Mouse (Mus musculus): ENCODE data around the gene Kcnj12.

Kcnj12 gene

GRCm38 (mm10) chr11:61022550-61023391, at the start of gene Kcnj12:
TSS of gene Kcnj12 (plus strand) at chr11:61022564.
- DNase-seq, result no peak

GRCm38 (mm10) chr11:60975097-60975496, 47.3 kb upstream of the Kcnj12 start:
- no peak for DNase-seq

GRCm38 (mm10) chr11:60976234-60976633, 46.1 kb upstream of the Kcnj12 start:
- DNase-seq, result no peak

- no peak for DNase-seq
Measured at GRCm38 (mm10) chr11:60976742-60977141, 45.6 kb upstream of the Kcnj12 start.

- peak; percentile 95 for DNase-seq
Measured at GRCm38 (mm10) chr11:60977153-60977552, 45.2 kb upstream of the Kcnj12 start.

GRCm38 (mm10) chr11:60978658-60979057, 43.7 kb upstream of the Kcnj12 start:
- no peak for DNase-seq

- no peak for DNase-seq
Measured at GRCm38 (mm10) chr11:60979788-60980187, 42.6 kb upstream of the Kcnj12 start.

- peak; percentile 91 for DNase-seq
Measured at GRCm38 (mm10) chr11:60981693-60982486, 40.5 kb upstream of the Kcnj12 start.

- peak; percentile 96 for DNase-seq
Measured at GRCm38 (mm10) chr11:60984912-60985558, 37.3 kb upstream of the Kcnj12 start.

GRCm38 (mm10) chr11:60990428-60990827, 31.9 kb upstream of the Kcnj12 start:
- no peak for DNase-seq

GRCm38 (mm10) chr11:61002736-61003135, 19.6 kb upstream of the Kcnj12 start:
- no peak for DNase-seq

- DNase-seq, result no peak
Measured at GRCm38 (mm10) chr11:61004046-61004445, 18.3 kb upstream of the Kcnj12 start.

- DNase-seq, result no peak
Measured at GRCm38 (mm10) chr11:61004781-61005180, 17.6 kb upstream of the Kcnj12 start.

- no peak for DNase-seq
Measured at GRCm38 (mm10) chr11:61005345-61005744, 17.0 kb upstream of the Kcnj12 start.

- peak; percentile 87 for DNase-seq
Measured at GRCm38 (mm10) chr11:61011736-61012294, 10.5 kb upstream of the Kcnj12 start.

- DNase-seq, result peak; percentile 96
Measured at GRCm38 (mm10) chr11:61016866-61017398, 5.4 kb upstream of the Kcnj12 start.

- DNase-seq, result no peak
Measured at GRCm38 (mm10) chr11:61021129-61021528, 1.2 kb upstream of the Kcnj12 start.

- DNase-seq, result peak; percentile 93
Measured at GRCm38 (mm10) chr11:61021676-61022549, 451 bp upstream of the Kcnj12 start.

GRCm38 (mm10) chr11:61023416-61024200, 1.2 kb downstream of the Kcnj12 start:
- no peak for DNase-seq

- DNase-seq, result no peak
Measured at GRCm38 (mm10) chr11:61024388-61024787, 2.0 kb downstream of the Kcnj12 start.

GRCm38 (mm10) chr11:61024996-61025395, 2.6 kb downstream of the Kcnj12 start:
- no peak for DNase-seq

Measured in heart, adult 11 months (tissue).